Mouse (Mus musculus) liver, postnatal 0 days (tissue): ENCODE data around the gene Sept8.

Source experiments
- CTCF ChIP-seq: sonication (generic); IDR thresholded peaks from 2 replicates; pipeline ENCODE4 v1.5.1; 2016; ENCODE audit warnings: antibody characterized with exemption, low read depth
- EP300 ChIP-seq: IDR thresholded peaks from 2 replicates; pipeline ENCODE4 v1.6.1; 2016; ENCODE audit warnings: antibody characterized with exemption, low read depth, mild to moderate bottlenecking

- TF ChIP-seq EP300 (no peak), CTCF (no peak)
Measured at GRCm38 (mm10) chr11:53469294-53469967, 49.6 kb upstream of the Sept8 start.
